Mouse (Mus musculus) kidney, postnatal 36 days (tissue): ENCODE measurements at regions not wholly inside any gene's neighbourhood (a gene's known extent, or its start where the extent isn't known, plus 50 kb on each side); places are given as distances from the start of the nearest gene placed in this dataset.

ENCODE experiments used
- DNase-seq, 2 experiments: peaks; one replicate each; pipeline ENCODE4 v3.0.0; 2021 to 2022; ENCODE audit warnings: mixed read lengths in 2 of 2

- DNase-seq, result no peak
These were observed 2780.3 kb upstream of the Gm7489 start for GRCm38 (mm10) chr15:51104362-51104761.

GRCm38 (mm10) chr15:51104796-51105195, 2779.9 kb upstream of the Gm7489 start:
- no peak for DNase-seq

GRCm38 (mm10) chr15:51105359-51106008, 2779.2 kb upstream of the Gm7489 start:
- no peak for DNase-seq

GRCm38 (mm10) chr15:51110186-51110585, 2774.5 kb upstream of the Gm7489 start:
- DNase-seq, result no peak

GRCm38 (mm10) chr15:51125896-51126295, 2758.8 kb upstream of the Gm7489 start:
- no peak for DNase-seq

GRCm38 (mm10) chr15:51131017-51131416, 2753.7 kb upstream of the Gm7489 start:
- no peak for DNase-seq

GRCm38 (mm10) chr15:51136121-51136520, 2748.6 kb upstream of the Gm7489 start:
- no peak for DNase-seq

- no peak for DNase-seq
These were observed 2745.2 kb upstream of the Gm7489 start for GRCm38 (mm10) chr15:51139507-51139906.

- no peak for DNase-seq
These were observed 2710.6 kb upstream of the Gm7489 start for GRCm38 (mm10) chr15:51173976-51174620.

GRCm38 (mm10) chr15:51176466-51176865, 2708.2 kb upstream of the Gm7489 start:
- no peak for DNase-seq

GRCm38 (mm10) chr15:51189134-51189533, 2695.6 kb upstream of the Gm7489 start:
- DNase-seq, result no peak

GRCm38 (mm10) chr15:51197466-51198158, 2687.1 kb upstream of the Gm7489 start:
- no peak for DNase-seq

- no peak for DNase-seq
These were observed 2681.4 kb upstream of the Gm7489 start for GRCm38 (mm10) chr15:51203351-51203750.

- DNase-seq, result no peak
These were observed 2678.7 kb upstream of the Gm7489 start for GRCm38 (mm10) chr15:51206050-51206449.

- no peak for DNase-seq
These were observed 2677.9 kb upstream of the Gm7489 start for GRCm38 (mm10) chr15:51206773-51207172.

GRCm38 (mm10) chr15:51234873-51235272, 2649.8 kb upstream of the Gm7489 start:
- DNase-seq, result no peak

GRCm38 (mm10) chr15:51244596-51244995, 2640.1 kb upstream of the Gm7489 start:
- no peak for DNase-seq

GRCm38 (mm10) chr15:51247259-51247658, 2637.4 kb upstream of the Gm7489 start:
- DNase-seq, result no peak

GRCm38 (mm10) chr15:51248034-51248788, 2636.5 kb upstream of the Gm7489 start:
- no peak for DNase-seq

GRCm38 (mm10) chr15:51248789-51249040, 2636.0 kb upstream of the Gm7489 start:
- no peak for DNase-seq

- DNase-seq, result no peak
These were observed 2630.6 kb upstream of the Gm7489 start for GRCm38 (mm10) chr15:51254143-51254542.

GRCm38 (mm10) chr15:51255203-51255615, 2629.5 kb upstream of the Gm7489 start:
- DNase-seq, result no peak

GRCm38 (mm10) chr15:51256681-51257080, 2628.0 kb upstream of the Gm7489 start:
- DNase-seq, result peak; percentile 27 to 43
